Mouse (Mus musculus): ENCODE measurements at regions not wholly inside any gene's neighbourhood (a gene's known extent, or its start where the extent isn't known, plus 50 kb on each side); places are given as distances from the start of the nearest gene placed in this dataset.

DNA sequence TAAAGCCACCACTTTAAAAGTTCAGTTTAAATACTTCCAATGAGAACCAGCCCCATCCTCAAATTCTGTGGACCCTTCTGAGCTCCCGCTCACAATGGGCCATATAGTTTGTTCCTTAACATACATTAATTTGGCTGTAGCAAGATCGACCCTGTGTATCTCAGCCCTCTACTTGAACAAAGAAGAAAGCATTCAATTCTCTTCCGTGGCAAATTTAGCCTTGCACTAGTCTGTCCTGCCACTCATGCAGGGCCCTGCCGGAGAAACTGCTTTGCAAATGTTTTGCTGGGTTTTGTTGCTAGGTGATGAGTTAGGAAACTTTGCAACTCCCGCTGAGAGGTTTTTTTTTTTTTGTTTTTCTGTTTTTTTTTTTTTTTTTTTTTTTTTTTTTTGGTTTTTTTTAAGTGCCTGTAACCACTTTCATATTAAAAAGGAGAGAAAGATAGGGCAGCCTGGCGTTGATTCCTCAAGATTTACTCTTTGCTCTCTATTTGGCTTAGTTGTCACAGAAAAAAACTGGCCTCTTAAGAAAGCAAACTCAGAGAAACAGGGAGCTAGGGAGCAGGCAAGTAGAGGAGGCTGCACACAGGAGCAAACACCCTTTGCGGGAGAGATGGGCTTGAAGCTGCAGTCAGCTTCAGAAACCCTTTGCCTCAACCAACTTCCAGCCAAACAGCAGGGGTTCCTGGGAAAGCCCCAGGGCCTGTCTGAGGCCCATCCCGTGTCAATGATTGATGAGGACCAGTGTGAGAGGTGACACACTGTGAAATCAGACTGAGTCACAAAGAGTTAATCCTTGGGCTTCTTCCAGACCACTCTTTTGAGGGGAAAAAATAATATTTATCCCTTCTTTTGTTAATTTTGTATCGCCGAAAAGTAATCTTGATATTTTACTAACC lies 349.2 kb upstream of the Atp11b start:
- Histone ChIP-seq H3K9me3 (replicated peaks) (no peaks in the 10 kb centered on the region), H3K36me3 (no peaks in the 10 kb centered on the region), H3K27ac (peak overlapping the region; percentile 74), H3K27me3 (no peaks in the 10 kb centered on the region), H3K9ac (no peak overlapping the region), H3K4me1 (peaks cover 15% of the 10 kb centered on the region; the same call in 1 of the 2 replicates), H3K4me3 (no peak overlapping the region), H3K4me2 (replicated peaks) (0 out of 2 replicates have a peak overlapping the region, but pooled peaks have one; percentile 21)
- peak; percentile 84 for ATAC-seq (ENCODE audit: low FRiP score)
- WGBS, result 1% methylated on average over 10 of the region's 10 CpGs

DNA sequence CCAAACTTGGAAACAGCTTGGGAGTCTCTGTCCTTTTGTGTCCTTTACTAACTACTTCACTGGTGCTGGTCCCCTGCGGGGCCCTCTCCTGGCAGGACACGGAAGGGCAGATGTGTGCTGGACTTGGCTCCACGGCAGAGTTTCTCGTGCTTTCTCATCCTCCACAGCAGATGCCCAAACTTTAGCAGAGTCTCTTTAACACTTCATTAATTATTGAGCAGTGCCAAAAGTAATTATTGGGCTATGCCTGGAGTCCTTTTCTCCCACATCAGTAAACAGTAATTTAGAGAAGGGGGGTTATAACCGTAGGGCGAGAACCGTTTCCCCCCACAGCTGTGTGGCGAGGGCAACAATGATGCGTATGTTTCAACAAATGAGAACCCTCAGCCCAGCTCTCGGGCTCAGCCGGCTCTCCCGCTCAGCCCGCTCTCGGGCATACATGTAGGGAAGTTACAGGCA lies 348.3 kb upstream of the Atp11b start:
- H3K27ac ChIP-seq, result peak overlapping the region; percentile 72
- WGBS, result 25% methylated on average over 14 of the region's 14 CpGs

DNA sequence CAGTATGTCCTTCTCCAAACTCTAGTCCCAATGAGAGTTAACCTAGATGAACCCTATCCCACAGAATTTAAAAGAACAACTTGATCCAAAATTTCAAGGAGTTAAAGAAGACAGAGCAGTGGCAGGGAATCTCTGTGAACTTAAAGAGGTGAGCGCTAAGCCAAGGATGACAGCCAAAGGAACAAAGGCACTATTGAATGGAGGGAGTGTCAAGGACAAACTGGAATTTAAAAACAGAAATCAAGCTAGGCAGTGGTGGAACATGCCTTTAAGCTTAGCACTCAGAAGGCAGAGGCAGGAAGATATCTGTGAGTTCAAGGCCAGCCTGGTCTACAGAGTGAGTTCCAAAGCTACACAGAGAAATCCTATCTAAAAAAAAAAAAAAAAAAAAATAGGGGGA lies 316.2 kb upstream of the Atp11b start:
- no peak overlapping the region for H3K27ac ChIP-seq
- no peak overlapping the region for H3K4me3 ChIP-seq
- no peak overlapping the region for H3K9ac ChIP-seq
- H3K36me3 ChIP-seq, result no peaks in the 10 kb centered on the region
- no peaks in the 10 kb centered on the region for H3K27me3 ChIP-seq
- no peak for ATAC-seq (ENCODE audit: low FRiP score)
- no peak overlapping the region for H3K4me2 ChIP-seq (replicated peaks)
- H3K4me1 ChIP-seq, result no peaks in the 10 kb centered on the region
- whole genome bisulfite sequencing, result 87% methylated on average over 1 of the region's 1 CpGs
- no peaks in the 10 kb centered on the region for H3K9me3 ChIP-seq (replicated peaks)

More for the DNA sequence above, 348.3 kb upstream of the Atp11b start:
- ATAC-seq (ENCODE audit: low FRiP score), result peak; percentile 76
- Histone ChIP-seq H3K27me3 (no peaks in the 10 kb centered on the region), H3K9ac (no peak overlapping the region), H3K36me3 (no peaks in the 10 kb centered on the region), H3K4me2 (replicated peaks) (0 out of 2 replicates have a peak overlapping the region, but pooled peaks have one; percentile 21), H3K4me1 (peaks cover 15% of the 10 kb centered on the region; the same call in 1 of the 2 replicates), H3K9me3 (replicated peaks) (no peaks in the 10 kb centered on the region), H3K4me3 (no peak overlapping the region)

DNA sequence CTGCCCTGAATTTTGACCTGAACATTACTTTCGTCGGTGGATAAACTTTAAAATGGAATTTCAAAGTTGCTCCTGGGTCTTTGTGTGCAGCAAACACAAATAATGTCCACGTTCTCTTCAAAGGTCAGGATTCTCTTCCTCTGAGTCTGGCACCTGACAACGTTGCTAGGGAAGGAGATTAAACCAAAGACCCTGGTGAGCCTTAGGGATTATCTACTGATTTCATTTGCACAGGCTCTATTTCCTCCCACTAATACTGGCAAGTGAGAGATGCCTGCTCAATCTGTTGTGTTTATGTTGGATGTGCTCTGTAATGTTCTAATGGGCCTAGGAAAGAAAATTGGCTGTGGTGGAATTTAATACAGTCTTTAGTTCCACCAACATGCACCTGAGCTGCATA lies 291.0 kb upstream of the Atp11b start:
- no peak overlapping the region for H3K4me3 ChIP-seq
- H3K27me3 ChIP-seq, result no peaks in the 10 kb centered on the region; the same call in 1 of the 2 replicates
- no peak overlapping the region for H3K9ac ChIP-seq
- ATAC-seq (ENCODE audit: low FRiP score), result no peak
- H3K9me3 ChIP-seq (replicated peaks), result no peaks in the 10 kb centered on the region
- H3K27ac ChIP-seq, result no peak overlapping the region
- 67% methylated on average over 4 of the region's 4 CpGs for whole genome bisulfite sequencing
- no peak overlapping the region for H3K4me2 ChIP-seq (replicated peaks)
- H3K4me1 ChIP-seq, result no peaks in the 10 kb centered on the region
- no peaks in the 10 kb centered on the region for H3K36me3 ChIP-seq

DNA sequence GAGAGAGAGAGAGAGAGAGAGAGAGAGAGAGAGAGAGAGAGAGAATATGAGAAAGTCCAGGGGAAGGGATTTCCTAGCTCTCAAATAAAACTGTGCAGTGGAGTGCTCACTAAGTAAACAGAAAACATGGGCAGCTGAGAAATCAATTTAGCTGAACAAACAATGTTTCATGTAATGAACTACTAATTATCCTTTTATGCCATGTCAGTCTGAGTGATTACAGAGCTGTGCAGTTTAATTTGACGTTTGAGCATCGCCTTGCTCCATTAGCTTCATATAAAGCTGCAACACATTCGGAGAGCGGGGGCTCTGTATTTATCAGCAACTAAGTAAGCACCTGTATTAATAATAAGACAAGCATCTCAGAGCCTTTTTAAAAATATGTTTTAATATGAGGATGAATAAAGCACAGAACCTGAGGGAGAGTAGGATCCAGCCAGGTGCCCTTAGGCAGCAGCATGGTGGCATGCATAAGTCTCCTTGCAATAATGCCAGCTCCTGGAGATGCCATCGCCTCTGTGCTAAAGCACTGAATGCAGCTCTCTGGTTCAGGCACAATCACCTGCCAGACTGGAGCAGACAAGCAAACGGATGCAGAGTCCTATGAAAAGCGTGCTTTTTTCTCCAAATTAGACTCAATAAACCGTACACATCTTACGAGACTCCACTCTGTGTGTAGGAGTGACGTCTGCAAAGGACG lies 289.5 kb upstream of the Atp11b start:
- no peak overlapping the region for H3K9ac ChIP-seq
- no peaks in the 10 kb centered on the region for H3K4me1 ChIP-seq
- ATAC-seq (ENCODE audit: low FRiP score), result 0 out of 2 replicates have a peak, but pooled peaks have one; percentile 43
- H3K4me2 ChIP-seq (replicated peaks), result no peak overlapping the region
- 78% methylated on average over 11 of the region's 11 CpGs for WGBS
- no peak overlapping the region for H3K27ac ChIP-seq
- H3K4me3 ChIP-seq, result no peak overlapping the region
- H3K27me3 ChIP-seq, result no peaks in the 10 kb centered on the region; the same call in 1 of the 2 replicates
- no peaks in the 10 kb centered on the region for H3K36me3 ChIP-seq
- H3K9me3 ChIP-seq (replicated peaks), result no peaks in the 10 kb centered on the region

DNA sequence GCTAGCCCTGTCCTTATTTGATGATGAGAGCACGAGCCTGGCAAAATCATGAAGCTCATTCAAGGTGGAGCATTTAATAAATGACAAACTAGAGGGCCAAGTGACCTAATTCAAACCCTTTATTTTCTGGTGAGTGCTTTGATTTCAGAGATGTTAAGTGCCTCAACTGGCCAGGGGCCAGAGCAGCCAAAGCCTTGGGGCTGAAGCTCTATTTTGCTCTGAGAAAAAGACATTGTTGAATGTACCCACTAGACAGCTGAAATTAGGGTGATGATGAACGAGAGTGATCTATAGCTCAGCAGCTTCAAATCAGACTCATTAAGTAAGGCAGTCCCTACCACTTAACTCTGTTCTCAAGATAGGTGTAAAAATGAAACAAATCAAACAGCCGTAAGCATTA lies 287.9 kb upstream of the Atp11b start:
- WGBS, result 84% methylated on average over 3 of the region's 3 CpGs
- H3K4me3 ChIP-seq, result no peak overlapping the region
- no peak for ATAC-seq (ENCODE audit: low FRiP score)

DNA sequence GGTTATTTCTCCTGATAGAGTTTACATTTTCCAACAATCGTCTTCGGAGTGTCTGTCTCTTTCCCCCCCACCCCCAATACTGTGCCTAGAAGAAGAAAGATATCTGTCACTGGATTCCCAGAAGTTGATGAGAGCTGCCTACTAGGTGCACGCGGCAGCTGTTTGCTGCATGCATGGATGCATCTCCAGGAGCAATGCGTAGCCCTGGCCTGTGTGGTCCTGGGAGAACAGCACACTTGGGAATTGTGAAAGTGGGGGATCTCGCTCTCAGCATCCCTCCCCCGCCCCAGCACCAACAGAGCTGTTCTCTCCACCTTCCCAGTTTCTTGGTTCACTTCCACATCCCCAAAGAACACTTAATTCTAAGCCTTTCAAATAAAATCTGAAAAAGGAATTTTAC lies 280.6 kb upstream of the Atp11b start:
- H3K36me3 ChIP-seq, result no peaks in the 10 kb centered on the region
- H3K4me3 ChIP-seq, result no peak overlapping the region
- WGBS, result 40% methylated on average over 7 of the region's 7 CpGs
- no peaks in the 10 kb centered on the region for H3K9me3 ChIP-seq (replicated peaks)
- no peaks in the 10 kb centered on the region for H3K27me3 ChIP-seq
- H3K27ac ChIP-seq, result no peak overlapping the region
- no peak overlapping the region for H3K4me2 ChIP-seq (replicated peaks)
- H3K4me1 ChIP-seq, result peaks cover 16% of the 10 kb centered on the region
- H3K9ac ChIP-seq, result no peak overlapping the region
- peak; percentile 52; the same call in 1 of the 2 replicates for ATAC-seq (ENCODE audit: low FRiP score)

More for the DNA sequence above, 287.9 kb upstream of the Atp11b start:
- Histone ChIP-seq H3K27ac (no peak overlapping the region), H3K36me3 (no peaks in the 10 kb centered on the region), H3K9me3 (replicated peaks) (no peaks in the 10 kb centered on the region), H3K4me1 (no peaks in the 10 kb centered on the region), H3K27me3 (no peaks in the 10 kb centered on the region; the same call in 1 of the 2 replicates), H3K9ac (no peak overlapping the region), H3K4me2 (replicated peaks) (no peak overlapping the region)

DNA sequence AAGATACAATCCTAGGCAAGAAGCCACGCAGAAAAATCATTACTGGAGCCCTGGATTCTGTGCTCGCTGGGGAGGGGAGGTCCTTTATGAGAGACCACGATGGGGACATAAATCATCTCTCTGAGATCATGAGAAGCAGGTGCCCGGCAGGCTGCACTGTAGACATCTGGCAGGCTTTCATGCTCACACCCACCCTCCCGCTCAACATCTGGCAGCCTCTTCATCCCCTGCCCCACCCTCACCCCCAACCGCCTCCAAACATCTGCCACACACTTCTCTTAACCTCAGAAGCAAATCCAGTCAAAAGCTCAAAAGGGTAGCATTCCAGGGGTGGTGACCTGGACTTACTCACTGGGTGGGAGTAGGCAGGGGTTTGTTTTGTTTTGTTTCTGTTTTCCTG lies 279.5 kb upstream of the Atp11b start:
- Histone ChIP-seq H3K27ac (no peak overlapping the region), H3K36me3 (no peaks in the 10 kb centered on the region), H3K4me2 (replicated peaks) (no peak overlapping the region), H3K9ac (no peak overlapping the region), H3K4me1 (peaks cover 16% of the 10 kb centered on the region), H3K27me3 (no peaks in the 10 kb centered on the region), H3K9me3 (replicated peaks) (no peaks in the 10 kb centered on the region), H3K4me3 (no peak overlapping the region)
- no peak for ATAC-seq (ENCODE audit: low FRiP score)
- WGBS, result 13% methylated on average over 6 of the region's 6 CpGs

DNA sequence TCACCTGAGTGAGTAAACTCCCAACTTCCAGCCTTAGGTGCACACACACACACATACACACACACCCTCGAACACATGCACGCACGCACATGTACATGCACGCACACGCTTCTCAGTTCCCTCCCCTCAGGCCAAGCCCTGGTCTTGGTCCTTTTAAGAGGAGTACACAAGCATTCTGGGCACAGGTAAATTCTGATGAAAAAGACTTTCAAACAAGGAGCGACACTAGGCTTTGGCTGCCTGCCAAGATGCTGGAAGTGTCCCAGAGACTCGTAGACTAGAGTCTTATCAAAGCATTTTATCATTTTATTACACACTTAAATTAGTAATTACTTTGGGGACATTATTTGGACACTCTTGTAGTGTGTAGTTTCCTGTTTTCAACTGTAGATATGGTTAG lies 278.6 kb upstream of the Atp11b start:
- Histone ChIP-seq H3K27ac (no peak overlapping the region), H3K36me3 (no peaks in the 10 kb centered on the region), H3K4me2 (replicated peaks) (no peak overlapping the region), H3K9ac (no peak overlapping the region), H3K9me3 (replicated peaks) (no peaks in the 10 kb centered on the region), H3K27me3 (no peaks in the 10 kb centered on the region), H3K4me1 (peaks cover 17% of the 10 kb centered on the region), H3K4me3 (no peak overlapping the region)
- ATAC-seq (ENCODE audit: low FRiP score), result no peak
- 83% methylated on average over 7 of the region's 7 CpGs for WGBS

DNA sequence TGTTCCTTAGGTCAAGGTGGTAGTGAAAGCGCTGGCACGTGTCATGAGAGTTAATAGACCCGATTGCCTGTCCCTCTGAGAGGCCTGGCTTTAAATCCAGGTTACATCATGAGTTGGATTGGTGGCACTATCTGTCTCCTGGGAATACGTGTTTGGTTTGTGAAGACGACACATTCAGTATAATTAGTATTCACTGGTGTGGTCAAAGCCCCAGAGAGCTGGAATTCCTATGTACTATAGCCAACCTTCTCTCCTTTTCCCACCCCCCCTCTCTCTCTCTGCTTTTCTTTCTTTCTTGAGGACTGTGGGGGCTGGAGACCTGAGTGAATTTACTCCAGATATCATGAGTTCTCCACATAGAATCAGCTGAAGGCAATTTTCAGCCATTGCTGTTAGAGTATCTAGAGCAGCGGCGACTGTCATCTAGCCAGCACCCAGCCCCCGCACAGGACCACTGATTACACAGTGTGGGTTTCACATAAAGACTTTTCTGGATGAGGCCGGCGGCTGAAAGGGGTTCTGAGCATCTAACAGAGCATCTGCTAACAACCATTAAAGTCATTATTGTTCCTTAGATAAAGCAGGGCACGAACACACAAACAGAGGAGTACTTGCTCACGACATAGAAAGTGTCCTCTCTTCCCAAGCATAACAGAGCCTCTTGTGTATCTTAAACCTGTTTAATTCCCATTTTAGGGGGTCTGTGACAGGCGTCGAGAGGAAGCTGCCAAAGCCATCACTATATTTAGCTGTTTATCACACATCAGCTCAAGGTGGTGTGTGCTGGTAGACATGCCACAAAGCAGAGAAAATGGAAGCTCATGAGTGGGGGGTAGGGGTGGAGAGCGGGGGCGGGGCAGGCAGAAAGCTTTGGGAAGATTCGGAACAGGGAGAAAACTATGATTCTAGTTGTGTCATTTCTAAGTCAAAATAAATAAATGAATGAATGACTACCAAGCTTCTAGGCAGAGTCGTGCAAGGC lies 272.9 kb upstream of the Atp11b start:
- 43% methylated on average over 18 of the region's 18 CpGs for WGBS
- no peak overlapping the region for H3K4me3 ChIP-seq
- peaks cover 20% of the 10 kb centered on the region for H3K4me1 ChIP-seq
- H3K27ac ChIP-seq, result no peak overlapping the region
- no peaks in the 10 kb centered on the region for H3K36me3 ChIP-seq
- peak; percentile 74 for ATAC-seq (ENCODE audit: low FRiP score)
- H3K9me3 ChIP-seq (replicated peaks), result no peaks in the 10 kb centered on the region
- H3K4me2 ChIP-seq (replicated peaks), result no peak overlapping the region; the same call in 1 of the 2 replicates
- no peak overlapping the region for H3K9ac ChIP-seq
- H3K27me3 ChIP-seq, result no peaks in the 10 kb centered on the region; the same call in 1 of the 2 replicates

DNA sequence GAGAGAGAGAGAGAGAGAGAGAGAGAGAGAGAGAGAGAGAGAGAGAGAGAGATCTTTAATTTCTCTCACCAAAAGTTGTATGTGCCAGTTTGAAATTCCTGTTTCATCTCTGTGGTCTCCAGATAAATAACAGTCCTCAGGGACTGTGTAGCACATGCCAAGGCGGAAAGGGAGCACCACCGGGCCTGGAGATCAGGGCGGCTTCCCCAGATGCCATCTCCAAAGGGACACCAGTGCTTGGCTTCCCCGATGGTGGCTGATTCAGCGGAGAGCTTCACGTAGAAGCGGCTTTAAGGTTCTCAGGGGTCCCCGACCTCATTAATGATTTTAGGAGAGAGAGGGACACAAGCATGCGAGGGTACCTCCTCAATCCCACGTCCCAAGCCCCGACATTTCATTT lies 272.1 kb upstream of the Atp11b start:
- Histone ChIP-seq H3K4me3 (no peak overlapping the region), H3K27me3 (no peaks in the 10 kb centered on the region; the same call in 1 of the 2 replicates), H3K4me2 (replicated peaks) (peak overlapping the region; percentile 38), H3K36me3 (no peaks in the 10 kb centered on the region), H3K9me3 (replicated peaks) (no peaks in the 10 kb centered on the region), H3K27ac (no peak overlapping the region), H3K9ac (no peak overlapping the region), H3K4me1 (peaks cover 20% of the 10 kb centered on the region)
- 23% methylated on average over 11 of the region's 11 CpGs for WGBS
- ATAC-seq (ENCODE audit: low FRiP score), result peak; percentile 36; the same call in 1 of the 2 replicates
